Mouse (Mus musculus): ENCODE data around the gene Rabl3.

Gene Rabl3

DNA sequence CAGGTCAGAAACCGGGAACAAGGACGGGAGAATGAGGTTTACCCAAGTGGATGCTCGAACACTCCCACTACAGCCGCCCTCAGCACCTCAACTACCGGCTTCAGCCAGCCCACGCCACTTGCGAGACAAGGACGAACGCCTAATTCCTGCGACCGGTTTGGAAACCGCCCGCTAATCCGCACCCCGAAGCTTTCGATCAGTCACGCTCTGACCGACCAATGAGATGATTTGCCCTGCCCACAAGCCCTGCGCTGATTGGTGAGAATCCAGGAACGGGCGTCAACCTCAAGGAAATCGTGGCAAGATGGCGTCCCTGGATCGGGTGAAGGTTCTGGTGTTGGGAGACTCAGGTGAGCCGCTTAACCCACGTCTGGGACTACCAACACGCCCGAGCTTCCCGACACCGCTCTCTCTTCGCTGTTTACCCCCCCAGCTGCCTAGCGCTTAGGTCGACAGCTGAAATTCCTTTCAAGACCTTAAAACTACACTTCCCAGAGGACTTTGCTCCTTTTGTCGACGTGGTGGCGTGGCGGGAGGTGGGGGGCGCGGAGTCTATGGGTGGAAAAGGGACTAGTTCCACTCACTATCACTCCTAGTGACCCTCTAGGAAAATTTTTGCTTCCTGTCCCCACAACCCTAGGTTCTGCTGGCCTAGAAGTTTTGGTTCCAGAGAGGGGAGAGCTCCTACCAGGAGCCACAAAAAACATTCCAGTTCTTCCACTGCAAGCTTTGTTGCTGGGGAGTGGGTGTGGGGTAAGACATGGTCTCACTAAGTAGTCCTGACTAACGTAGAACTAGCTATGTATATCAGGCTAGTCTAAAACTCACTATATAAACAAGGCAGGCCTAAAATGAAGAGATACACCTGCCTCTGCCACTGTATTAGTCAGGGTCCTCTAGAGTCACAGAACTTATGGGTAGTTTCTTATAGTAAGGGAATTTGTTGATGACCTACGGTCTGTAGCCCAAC lies at the start of gene Rabl3, which contains the start of gene Gtf2e1:
Gene Rabl3 (plus strand): TSS at position 275 of the 970 bp plus-strand sequence.
Gene Gtf2e1 (minus strand): TSS at position 179 of the 970 bp plus-strand sequence.
- in situ Hi-C loops (cut with MboI; ENCODE audit: unreplicated experiment in 2 of 2), result loop anchor here (5.0 to 25.0 kb wide), 6 partner anchors 112 to 1453 kb away; partner anchors contain the start of genes Eaf2 (in 2 of the 2), Golgb1 (in 2 of the 2), Ndufb4 (in 2 of the 2) and Timmdc1 (in 2 of the 2)

- in situ Hi-C loops (cut with MboI; ENCODE audit: unreplicated experiment in 2 of 2), result no loop called here
These were observed 44.7 kb upstream of the Rabl3 start for GRCm38 (mm10) chr16:37495017-37495416.

DNA sequence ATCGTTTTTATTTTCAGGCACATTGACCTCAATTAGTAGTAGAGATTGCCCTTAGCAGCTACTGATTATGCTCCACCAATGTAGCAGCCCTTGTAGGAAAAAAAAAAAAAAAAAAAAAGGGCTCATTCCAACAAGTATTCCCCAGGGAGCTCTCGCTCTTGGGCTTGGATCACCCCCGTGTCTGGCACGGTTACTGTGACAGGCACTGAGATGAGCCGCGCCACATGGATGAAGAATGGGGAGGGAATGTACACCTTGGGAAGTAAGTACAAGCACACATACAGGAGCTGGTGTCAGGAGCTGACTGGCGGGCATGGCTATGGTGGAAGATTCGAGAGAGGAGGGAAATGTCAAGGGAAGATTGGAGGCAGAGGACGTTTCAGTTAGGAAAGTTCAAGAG lies 41.1 kb upstream of the Rabl3 start:
- in situ Hi-C loops (cut with MboI; ENCODE audit: unreplicated experiment in 2 of 2), result no loop called here

GRCm38 (mm10) chr16:37504517-37504916 lies 35.2 kb upstream of the Rabl3 start:
- in situ Hi-C loops (cut with MboI; ENCODE audit: unreplicated experiment in 2 of 2), result no loop called here

DNA sequence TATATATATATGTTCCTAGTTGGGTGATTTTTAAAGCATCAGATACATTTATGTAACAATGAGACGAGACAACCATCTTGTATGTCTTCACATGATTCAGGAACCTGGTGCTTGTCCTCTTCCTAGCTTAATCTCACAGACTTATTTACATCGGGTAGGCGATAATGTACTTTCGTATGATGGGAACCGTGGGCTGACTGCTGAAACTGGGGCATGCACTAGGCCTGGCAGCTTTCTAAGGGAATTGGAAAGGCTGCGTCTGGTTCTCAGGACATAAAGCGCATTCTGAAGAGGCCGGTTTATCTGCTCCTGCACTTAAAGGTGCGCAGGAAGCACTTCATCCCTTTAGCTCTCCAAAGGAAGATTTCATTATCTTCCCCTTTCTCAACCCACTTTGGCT lies 32.9 kb upstream of the Rabl3 start:
- in situ Hi-C loops (cut with MboI; ENCODE audit: unreplicated experiment in 2 of 2), result no loop called here

GRCm38 (mm10) chr16:37511489-37511888 lies 28.2 kb upstream of the Rabl3 start:
- in situ Hi-C loops (cut with MboI; ENCODE audit: unreplicated experiment in 2 of 2), result no loop called here

GRCm38 (mm10) chr16:37514644-37515043 lies 25.0 kb upstream of the Rabl3 start:
- in situ Hi-C loops (cut with MboI; ENCODE audit: unreplicated experiment in 2 of 2), result no loop called here

DNA sequence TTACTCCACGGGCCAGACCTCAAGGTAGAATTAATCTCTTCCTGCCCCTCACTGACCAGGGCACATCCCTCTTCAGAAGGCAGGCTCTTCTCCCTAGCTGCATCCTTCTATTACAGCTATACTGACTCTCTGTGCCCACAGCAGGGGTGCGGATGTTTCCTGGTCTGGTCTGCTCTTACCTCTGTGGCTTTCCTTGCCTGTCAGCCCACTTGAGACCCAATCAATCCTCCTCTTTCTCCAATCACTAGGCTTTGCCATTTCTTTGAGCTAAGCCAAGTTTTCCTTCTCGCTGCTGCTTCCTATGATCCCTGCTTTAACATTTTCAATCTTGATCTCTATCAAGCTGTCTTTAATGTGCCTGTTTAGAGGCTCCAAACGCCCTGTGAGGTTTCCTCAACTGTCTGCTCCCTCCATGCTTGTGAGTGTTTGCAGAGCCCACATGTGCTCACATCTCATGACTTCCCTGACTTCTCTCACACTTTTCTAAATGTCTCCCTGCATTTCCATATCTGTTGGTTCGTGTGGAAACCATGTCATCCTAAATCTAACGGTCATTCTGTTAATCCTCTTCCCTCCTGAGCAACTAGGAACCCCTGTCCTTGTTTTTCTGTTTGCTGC lies 23.2 kb upstream of the Rabl3 start:
- in situ Hi-C loops (cut with MboI; ENCODE audit: unreplicated experiment in 2 of 2), result no loop called here

GRCm38 (mm10) chr16:37517596-37518211 lies 22.0 kb upstream of the Rabl3 start:
- in situ Hi-C loops (cut with MboI; ENCODE audit: unreplicated experiment in 2 of 2), result no loop called here

GRCm38 (mm10) chr16:37518662-37519061 lies 21.0 kb upstream of the Rabl3 start:
- in situ Hi-C loops (cut with MboI; ENCODE audit: unreplicated experiment in 2 of 2), result no loop called here

GRCm38 (mm10) chr16:37519721-37520120 lies 20.0 kb upstream of the Rabl3 start:
- in situ Hi-C loops (cut with MboI; ENCODE audit: unreplicated experiment in 2 of 2), result no loop called here

GRCm38 (mm10) chr16:37520190-37521040 lies 19.3 kb upstream of the Rabl3 start:
- in situ Hi-C loops (cut with MboI; ENCODE audit: unreplicated experiment in 2 of 2), result no loop called here

- in situ Hi-C loops (cut with MboI; ENCODE audit: unreplicated experiment in 2 of 2), result no loop called here
These were observed 17.5 kb upstream of the Rabl3 start for GRCm38 (mm10) chr16:37522100-37522697.

DNA sequence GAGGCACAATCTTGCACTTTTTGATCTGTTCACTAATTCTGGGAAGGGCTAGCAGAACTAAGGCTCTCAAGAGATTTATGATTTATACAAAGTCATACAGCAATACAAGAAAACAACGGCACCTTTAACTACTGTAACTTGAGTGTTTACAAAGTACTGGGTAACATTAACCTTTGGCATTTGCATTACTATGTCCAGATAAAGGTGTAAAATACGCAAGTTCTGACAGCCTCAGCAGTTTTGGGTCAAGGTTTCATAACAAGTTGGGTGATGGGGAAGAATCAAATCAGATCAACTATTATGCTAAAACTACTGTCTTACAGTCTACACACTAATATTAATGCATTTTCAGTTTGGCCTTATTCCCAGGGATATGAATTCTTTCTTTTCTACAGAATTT lies 14.6 kb upstream of the Rabl3 start:
- in situ Hi-C loops (cut with MboI; ENCODE audit: unreplicated experiment in 2 of 2), result loop anchor here (25.0 kb wide), 3 partner anchors 638 to 1438 kb away; partner anchors contain the start of genes Eaf2 (in 2 of the 2), Golgb1 (in 2 of the 2) and Timmdc1 (in 2 of the 2)

DNA sequence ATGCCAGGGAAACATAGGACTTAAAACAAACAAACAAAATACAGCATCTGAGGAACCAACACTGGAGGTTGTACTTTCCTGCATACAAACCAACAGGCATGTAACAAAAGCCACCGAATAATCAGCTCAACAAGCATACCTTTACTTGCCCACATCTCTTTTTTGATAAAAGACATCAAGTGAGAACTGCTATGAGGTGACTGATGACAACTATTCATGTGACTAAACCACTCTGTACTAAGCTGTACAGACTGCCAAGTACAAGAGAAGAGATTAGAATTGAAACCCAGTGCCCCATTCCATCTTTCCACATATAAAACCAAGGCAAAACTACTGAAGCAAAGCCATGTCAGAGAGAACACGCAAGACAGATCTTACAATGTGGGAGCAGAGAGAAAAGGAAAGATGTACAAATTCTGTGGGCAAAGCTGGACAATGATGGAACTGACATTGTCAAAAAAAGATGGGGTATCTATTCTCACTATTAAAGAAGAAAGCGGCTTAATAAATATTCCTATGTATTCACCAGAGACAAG lies 12.9 kb upstream of the Rabl3 start:
- in situ Hi-C loops (cut with MboI; ENCODE audit: unreplicated experiment in 2 of 2), result loop anchor here (25.0 kb wide), 3 partner anchors 639 to 1439 kb away; partner anchors contain the start of genes Eaf2 (in 2 of the 2), Golgb1 (in 2 of the 2) and Timmdc1 (in 2 of the 2)

- in situ Hi-C loops (cut with MboI; ENCODE audit: unreplicated experiment in 2 of 2), result loop anchor here (25.0 kb wide), 3 partner anchors 643 to 1443 kb away; partner anchors contain the start of genes Eaf2 (in 2 of the 2), Golgb1 (in 2 of the 2) and Timmdc1 (in 2 of the 2)
These were observed 9.5 kb upstream of the Rabl3 start for GRCm38 (mm10) chr16:37530170-37530569.

- in situ Hi-C loops (cut with MboI; ENCODE audit: unreplicated experiment in 2 of 2), result loop anchor here (25.0 kb wide), 3 partner anchors 645 to 1445 kb away; partner anchors contain the start of genes Eaf2 (in 2 of the 2), Golgb1 (in 2 of the 2) and Timmdc1 (in 2 of the 2)
These were observed 7.6 kb upstream of the Rabl3 start for GRCm38 (mm10) chr16:37532046-37532445.

GRCm38 (mm10) chr16:37533369-37534068 lies 6.2 kb upstream of the Rabl3 start:
- in situ Hi-C loops (cut with MboI; ENCODE audit: unreplicated experiment in 2 of 2), result loop anchor here (25.0 kb wide), 3 partner anchors 646 to 1446 kb away; partner anchors contain the start of genes Eaf2 (in 2 of the 2), Golgb1 (in 2 of the 2) and Timmdc1 (in 2 of the 2)

Measured in v-Abl transformed pro-B cells (cell line).